Mouse (Mus musculus): ENCODE results near the gene Wsb2.

DNA sequence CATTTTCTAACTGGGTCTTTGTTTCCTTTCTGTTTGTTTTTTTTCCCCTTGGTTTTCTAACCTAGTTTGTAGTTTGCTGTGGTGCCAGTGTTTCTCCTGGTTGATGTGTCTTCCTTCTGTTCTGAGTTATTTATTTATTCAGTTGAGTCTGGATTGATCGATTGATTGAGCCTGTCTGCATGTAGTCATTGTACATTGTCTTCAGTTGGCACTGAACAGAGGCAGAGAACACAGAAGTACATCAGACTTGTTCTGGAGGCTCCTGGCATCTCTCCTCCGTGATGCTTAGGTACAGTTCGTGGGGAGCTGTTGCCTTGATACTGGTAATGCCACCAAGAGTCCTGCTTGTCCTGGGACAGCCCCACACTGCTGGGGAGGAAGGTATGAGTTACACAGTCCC lies 7.7 kb downstream of the Wsb2 start:
- no peak for TF ChIP-seq EP300 (IDR thresholded peaks at IDR 0.05; ENCODE audit: low read depth)
- no peak for TF ChIP-seq CTCF (IDR thresholded peaks at IDR 0.05; ENCODE audit: low read depth)
